Mouse (Mus musculus) heart, adult 18-20 months (tissue): ENCODE results near the gene Spred1. TPM values are rescaled to one million over a fixed set of nuclear protein-coding genes. Genes with fewer than 3 reads are reported as not detected.

Experiments
- DNase-seq, 2 experiments: peaks; one replicate each; pipeline ENCODE4 v3.0.0; 2021 to 2022; ENCODE audit warnings: mixed read lengths in 1 of 2
- long read RNA-seq, 2 experiments: library from polyadenylated mRNA; stranded (forward); transcript quantifications; one replicate each; pipeline ENCODE4 v2.0.0; 2021
- total RNA-seq, 2 experiments: library from RNA; stranded (reverse); gene quantifications; 2 replicates each; pipeline ENCODE4 v1.2.3; 2021

Gene Spred1
- 10 to 100 TPM; 13.6 to 14.4 TPM for total RNA-seq
- long read RNA-seq, experiment 1, full-length matches to known transcripts: 9 of 15 reads
- long read RNA-seq, experiment 1, partial matches to known transcripts: 2 of 15 reads
- long read RNA-seq, experiment 1, other reads (novel, unspliced or antisense): 4 of 15 reads
- long read RNA-seq, experiment 2, full-length matches to known transcripts: 1 of 4 reads
- long read RNA-seq, experiment 2, partial matches to known transcripts: 1 of 4 reads
- long read RNA-seq, experiment 2, other reads (novel, unspliced or antisense): 2 of 4 reads

- peak; percentile 36 to 63 for DNase-seq
Observed at GRCm38 (mm10) chr2:117121212-117121983, at the start of gene Spred1. Gene Spred1 (plus strand): TSS chr2:117121374.

GRCm38 (mm10) chr2:117071596-117071995 lies 49.6 kb upstream of the Spred1 start:
- DNase-seq: no peak

- DNase-seq: no peak
Observed at GRCm38 (mm10) chr2:117078711-117079110, 42.5 kb upstream of the Spred1 start.

- no peak for DNase-seq
Observed at GRCm38 (mm10) chr2:117079621-117080020, 41.6 kb upstream of the Spred1 start.

GRCm38 (mm10) chr2:117086002-117086765 lies 35.0 kb upstream of the Spred1 start:
- no peak for DNase-seq

GRCm38 (mm10) chr2:117086766-117087457 lies 34.3 kb upstream of the Spred1 start:
- DNase-seq: no peak

- DNase-seq: no peak
Observed at GRCm38 (mm10) chr2:117087458-117087820, 33.7 kb upstream of the Spred1 start.

- DNase-seq: no peak
Observed at GRCm38 (mm10) chr2:117089482-117089881, 31.7 kb upstream of the Spred1 start.

GRCm38 (mm10) chr2:117090061-117090460 lies 31.1 kb upstream of the Spred1 start:
- no peak for DNase-seq

GRCm38 (mm10) chr2:117092946-117093401 lies 28.2 kb upstream of the Spred1 start:
- DNase-seq: no peak

GRCm38 (mm10) chr2:117095491-117095890 lies 25.7 kb upstream of the Spred1 start:
- DNase-seq: no peak

- DNase-seq: no peak
Observed at GRCm38 (mm10) chr2:117097305-117097704, 23.9 kb upstream of the Spred1 start.

- DNase-seq: no peak
Observed at GRCm38 (mm10) chr2:117099316-117099715, 21.9 kb upstream of the Spred1 start.

GRCm38 (mm10) chr2:117103461-117103860 lies 17.7 kb upstream of the Spred1 start:
- no peak for DNase-seq

GRCm38 (mm10) chr2:117105407-117105806 lies 15.8 kb upstream of the Spred1 start:
- no peak for DNase-seq

GRCm38 (mm10) chr2:117108059-117108458 lies 13.1 kb upstream of the Spred1 start:
- DNase-seq: peak in 1 of 2 experiments; percentile 65

GRCm38 (mm10) chr2:117109296-117109695 lies 11.9 kb upstream of the Spred1 start:
- peak in 1 of 2 experiments; percentile 76 for DNase-seq

- DNase-seq: no peak
Observed at GRCm38 (mm10) chr2:117110355-117110866, 10.8 kb upstream of the Spred1 start.

- DNase-seq: no peak
Observed at GRCm38 (mm10) chr2:117113262-117113661, 7.9 kb upstream of the Spred1 start.

GRCm38 (mm10) chr2:117113762-117114161 lies 7.4 kb upstream of the Spred1 start:
- DNase-seq: peak in 1 of 2 experiments; percentile 49

- DNase-seq: no peak
Observed at GRCm38 (mm10) chr2:117118516-117118915, 2.7 kb upstream of the Spred1 start.
